Mouse (Mus musculus) mouse embryonic stem cell (cell line): ENCODE data around the gene Pla2g2e.
"Not testable (repeated sequence)": the region's sequence is repeated elsewhere in the genome, so short reads cannot be mapped to it uniquely, and the experiment has no call there.

Experiments used
- in situ Hi-C, 2 experiments: fragments of 300-500 bp; cut with MboI; formaldehyde crosslinking; loops; 1 replicate in 1 of 2; 3 replicates in 1 of 2; pipeline ENCODE4 v1.14.3; 2019 to 2020; ENCODE audit warnings: low sequenced_read_pairs in 2 of 2, low pct_unique_long_range_greater_than_20kb in 1 of 2, mixed read lengths in 1 of 2; ENCODE audit not compliant: unreplicated experiment in 1 of 2

Pla2g2e gene

DNA sequence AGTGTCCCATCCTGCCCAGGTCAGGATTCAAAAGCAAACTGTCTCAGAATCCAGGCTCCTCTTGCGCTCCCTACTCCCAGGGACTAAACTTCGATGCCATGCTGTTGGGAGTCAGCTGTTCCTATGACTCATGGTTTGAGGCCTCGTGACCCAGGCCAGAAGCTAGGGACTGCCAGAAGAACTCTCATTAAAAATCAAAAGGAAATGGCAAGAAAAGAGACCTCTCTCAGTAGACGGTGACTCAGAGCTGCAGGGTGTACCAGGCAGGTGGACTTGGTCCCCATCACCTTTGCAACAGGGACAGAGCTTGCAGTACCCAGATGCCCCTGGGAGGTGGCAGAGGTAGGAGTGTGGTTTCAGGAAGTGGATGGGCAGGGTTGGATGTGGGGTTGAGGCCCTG lies at the start of gene Pla2g2e:
Pla2g2e (plus strand) TSS at position 212 of the 400 bp plus-strand sequence.
- in situ Hi-C loops = no loop called here

DNA sequence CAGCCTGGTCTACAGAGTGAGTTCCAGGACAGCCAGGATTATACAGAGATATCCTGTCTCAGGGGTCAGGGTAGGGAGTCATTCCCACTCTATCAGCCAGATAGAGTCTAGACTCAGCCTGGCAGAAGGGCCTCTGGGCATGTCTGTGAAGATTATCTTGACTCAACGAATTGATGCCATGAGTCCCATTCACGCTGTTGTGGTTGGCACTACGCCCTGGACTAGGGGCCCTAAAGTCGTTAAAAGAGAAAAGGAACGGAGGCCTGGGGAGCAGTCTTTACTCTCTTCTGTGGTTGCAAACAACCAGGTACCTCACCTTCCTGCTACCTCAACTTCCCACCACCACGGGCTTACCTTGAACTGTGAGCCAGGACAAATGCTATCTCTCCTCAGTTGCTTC lies 37.9 kb upstream of the Pla2g2e start:
- in situ Hi-C loops = no loop called here

DNA sequence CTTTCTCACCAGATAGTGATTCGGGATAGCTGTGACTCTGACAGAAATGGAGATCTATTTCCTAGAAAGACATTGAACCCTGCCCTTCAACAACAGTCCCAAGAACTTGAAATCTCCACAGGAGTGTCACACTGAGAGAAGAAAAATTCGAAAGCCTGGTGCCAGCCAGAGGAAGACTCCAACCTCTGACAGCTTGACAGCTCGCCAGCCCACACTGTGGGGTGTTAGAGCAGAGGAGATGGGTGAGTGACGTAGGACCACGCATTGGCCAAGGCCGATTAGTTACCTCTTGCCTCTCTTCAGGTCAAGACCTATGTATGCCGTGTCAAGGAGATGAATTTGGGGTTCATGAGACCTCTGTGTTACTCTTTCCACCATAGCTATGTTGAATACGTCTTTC lies 37.0 kb upstream of the Pla2g2e start:
- in situ Hi-C loops = no loop called here

DNA sequence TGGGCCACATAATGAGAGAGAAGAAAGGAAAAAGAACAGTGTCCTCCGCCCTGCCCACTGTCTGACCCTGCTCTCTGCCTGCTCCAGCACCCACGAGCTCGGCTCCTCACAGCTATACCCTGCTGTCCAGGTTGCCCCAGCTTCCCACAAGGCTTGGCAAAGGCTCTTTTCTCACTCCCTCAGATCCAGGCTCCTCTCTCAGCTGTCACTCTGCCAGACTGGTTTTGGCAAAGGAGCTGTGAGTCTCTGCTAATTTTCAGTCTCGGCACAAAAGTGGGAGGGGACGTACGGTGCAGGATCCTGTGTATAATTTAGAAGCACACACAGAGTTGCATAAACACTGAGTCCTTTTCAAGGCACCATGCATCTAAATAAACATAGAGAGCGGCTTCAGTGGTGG lies 36.4 kb upstream of the Pla2g2e start:
- in situ Hi-C loops = no loop called here

DNA sequence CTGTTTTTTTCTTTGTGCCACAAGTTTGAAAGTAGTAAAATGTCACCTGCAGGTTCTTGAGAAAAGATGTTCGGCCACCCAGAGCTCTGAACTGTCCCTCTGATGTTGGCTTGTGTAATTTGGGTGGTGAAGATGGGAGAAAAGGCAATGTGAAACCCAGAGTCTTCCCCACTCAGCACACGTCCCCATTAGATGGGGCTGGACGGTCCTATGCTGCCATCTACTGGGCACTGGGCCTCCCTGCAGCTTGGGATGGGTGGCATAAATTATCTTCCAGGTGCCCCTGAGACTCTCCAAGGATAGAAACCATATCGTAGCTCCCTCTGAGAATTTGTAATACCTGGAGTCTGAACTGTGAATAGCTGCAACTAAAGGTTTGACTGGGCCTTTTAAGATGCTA lies 26.3 kb upstream of the Pla2g2e start:
- in situ Hi-C loops = loop anchor here in 1 of 2 experiments (10.0 kb wide), 1 partner anchor 407 kb away; no protein-coding TSS in a partner anchor

DNA sequence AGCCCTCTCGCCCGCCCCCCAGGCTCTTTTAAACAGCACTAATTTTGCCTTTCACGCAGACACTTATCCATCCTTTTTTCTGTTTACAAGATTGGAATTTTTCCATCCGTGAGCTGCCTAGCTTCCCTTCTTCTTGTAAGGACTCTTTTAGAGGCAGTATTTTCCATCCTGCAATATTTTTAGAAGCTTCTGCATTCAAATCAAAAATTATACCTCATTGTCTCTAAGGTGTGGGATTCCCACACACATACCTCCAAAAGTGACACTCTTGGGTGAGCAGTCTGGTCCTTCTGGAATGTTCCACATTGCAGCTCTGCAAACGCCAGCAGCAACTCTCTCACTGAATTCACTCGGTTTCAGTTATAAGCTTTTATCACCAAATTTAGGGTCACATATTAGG lies 24.8 kb upstream of the Pla2g2e start:
- in situ Hi-C loops = loop anchor here in 1 of 2 experiments (10.0 kb wide), 1 partner anchor 408 kb away; no protein-coding TSS in a partner anchor

DNA sequence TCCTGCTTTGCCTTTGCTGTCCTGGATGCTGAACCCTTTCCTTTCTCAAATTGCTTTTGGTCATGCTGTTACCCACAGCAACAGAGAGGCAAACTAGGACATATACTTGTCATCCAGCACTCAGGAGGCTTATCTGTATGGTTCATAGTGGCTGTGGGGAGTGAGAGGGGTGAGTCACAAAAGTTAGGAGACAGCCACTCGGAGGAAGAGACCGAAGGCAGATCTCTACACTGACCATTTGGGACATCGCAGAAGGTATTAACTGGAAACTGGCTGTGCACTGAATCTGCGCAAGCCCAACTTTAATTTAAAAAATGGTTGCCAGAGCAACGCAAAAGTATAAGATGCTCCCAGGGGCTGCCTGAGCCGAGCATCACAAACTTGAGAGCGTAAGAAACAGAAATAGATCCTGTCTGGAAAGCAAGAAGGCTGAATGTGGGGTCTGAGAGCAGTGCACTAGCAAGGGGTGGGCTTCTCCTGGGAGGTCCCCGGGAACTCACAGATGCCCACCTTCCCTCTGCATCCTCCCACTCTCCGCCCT lies 22.6 kb upstream of the Pla2g2e start:
- in situ Hi-C loops = loop anchor here (5.0 to 10.0 kb wide), 2 partner anchors 108 to 410 kb away; no protein-coding TSS in a partner anchor

DNA sequence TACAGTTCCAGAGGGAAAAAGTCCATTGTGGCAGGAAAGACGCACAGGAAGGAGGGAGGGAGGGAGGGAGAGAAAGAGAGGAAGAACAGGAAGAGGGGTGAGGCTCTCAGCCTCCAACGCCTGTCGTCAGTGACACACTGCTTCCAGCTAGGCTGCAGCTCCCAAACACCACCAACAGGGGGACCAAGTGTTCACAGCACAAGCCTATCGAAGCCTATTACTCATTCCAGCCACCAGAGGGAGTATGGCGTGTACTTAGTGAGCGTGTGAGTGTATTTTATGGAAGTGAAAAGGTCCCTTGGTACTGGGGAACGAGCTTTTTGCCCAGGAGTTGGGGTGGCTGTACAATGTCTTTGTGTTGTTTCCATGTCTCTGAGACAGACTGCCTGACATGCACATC lies 21.3 kb upstream of the Pla2g2e start:
- in situ Hi-C loops = loop anchor here (5.0 to 10.0 kb wide), 2 partner anchors 109 to 412 kb away; no protein-coding TSS in a partner anchor

DNA sequence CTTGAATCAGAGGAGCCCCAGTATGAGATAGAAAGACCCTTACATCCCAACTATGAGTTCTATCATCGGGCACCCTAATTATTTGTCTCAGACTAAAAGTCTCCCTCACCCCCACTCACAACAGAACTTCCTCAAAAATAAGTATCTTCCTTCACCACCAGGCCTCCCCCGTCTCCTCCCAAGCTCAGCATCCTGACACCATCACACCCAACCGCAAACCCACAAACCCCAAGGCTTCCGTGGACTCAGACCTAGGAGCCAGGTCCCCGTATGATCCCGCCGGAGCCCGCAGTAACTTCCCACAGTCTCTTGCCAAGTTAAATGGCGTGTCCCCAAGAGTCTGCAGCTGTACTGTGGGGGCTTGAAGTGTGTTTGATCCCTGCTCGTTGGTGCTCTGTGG lies 20.2 kb upstream of the Pla2g2e start:
- in situ Hi-C loops = loop anchor here (5.0 to 10.0 kb wide), 2 partner anchors 110 to 413 kb away; no protein-coding TSS in a partner anchor

DNA sequence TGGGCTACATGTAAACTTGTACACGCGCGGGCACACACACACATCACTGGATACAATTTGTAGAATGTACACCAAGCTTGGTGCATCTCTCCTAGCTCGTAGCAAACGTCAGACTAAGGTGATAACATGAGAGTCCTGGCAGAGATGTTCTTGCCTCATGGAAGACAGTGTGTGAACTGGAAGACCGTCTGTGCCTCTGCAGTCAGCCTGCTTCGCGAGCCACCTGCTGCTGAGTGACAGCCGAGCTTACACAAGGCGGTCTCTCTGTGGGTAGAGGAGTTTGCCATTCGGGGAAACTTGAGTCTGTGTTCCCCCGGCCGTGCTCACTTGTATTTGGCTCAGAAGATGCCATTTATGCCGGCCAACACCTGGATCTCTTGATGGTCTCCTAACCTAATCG lies 19.3 kb upstream of the Pla2g2e start:
- in situ Hi-C loops = loop anchor here (5.0 to 10.0 kb wide), 2 partner anchors 111 to 414 kb away; no protein-coding TSS in a partner anchor

DNA sequence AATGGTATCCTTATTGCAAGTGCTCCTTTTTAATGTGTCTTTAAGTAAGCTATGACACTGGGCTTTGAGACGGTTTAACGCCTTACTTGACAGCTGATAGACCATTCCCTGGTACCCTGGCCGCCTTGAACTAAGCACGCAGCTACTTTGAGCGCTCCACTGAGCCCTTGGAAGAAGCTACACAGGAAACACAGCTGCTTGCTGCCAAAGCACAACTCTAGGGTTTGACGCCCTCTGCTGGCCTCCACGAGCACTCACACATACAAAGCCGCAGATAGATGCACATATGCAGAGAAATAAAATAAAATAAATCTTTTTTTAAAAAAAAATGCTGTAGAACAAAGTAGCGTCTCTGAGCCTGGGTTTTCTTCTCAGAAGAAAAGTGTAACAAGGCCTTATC lies 18.5 kb upstream of the Pla2g2e start:
- in situ Hi-C loops = loop anchor here (5.0 to 10.0 kb wide), 2 partner anchors 112 to 414 kb away; no protein-coding TSS in a partner anchor

DNA sequence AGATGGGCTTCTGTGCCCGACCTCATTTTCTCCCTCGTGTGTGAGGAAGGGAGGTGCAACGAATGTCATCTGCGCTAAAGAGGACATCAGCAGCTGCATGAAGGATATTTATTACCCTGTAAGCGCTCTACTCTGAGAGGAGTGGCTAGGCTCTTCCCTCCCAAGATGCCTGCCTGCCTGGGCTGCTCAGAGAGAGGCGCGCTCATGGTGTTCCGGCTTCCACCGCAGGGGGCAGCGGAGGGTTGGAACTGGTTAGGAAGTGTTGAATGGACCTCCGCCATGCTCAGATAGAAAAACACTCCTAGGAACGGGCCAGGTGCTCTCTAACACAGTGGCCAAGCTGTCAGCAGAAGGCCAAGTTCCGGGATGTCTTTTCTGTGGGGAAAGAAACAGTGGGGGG lies 18.0 kb upstream of the Pla2g2e start:
- in situ Hi-C loops = loop anchor here (5.0 to 10.0 kb wide), 2 partner anchors 112 to 415 kb away; no protein-coding TSS in a partner anchor

DNA sequence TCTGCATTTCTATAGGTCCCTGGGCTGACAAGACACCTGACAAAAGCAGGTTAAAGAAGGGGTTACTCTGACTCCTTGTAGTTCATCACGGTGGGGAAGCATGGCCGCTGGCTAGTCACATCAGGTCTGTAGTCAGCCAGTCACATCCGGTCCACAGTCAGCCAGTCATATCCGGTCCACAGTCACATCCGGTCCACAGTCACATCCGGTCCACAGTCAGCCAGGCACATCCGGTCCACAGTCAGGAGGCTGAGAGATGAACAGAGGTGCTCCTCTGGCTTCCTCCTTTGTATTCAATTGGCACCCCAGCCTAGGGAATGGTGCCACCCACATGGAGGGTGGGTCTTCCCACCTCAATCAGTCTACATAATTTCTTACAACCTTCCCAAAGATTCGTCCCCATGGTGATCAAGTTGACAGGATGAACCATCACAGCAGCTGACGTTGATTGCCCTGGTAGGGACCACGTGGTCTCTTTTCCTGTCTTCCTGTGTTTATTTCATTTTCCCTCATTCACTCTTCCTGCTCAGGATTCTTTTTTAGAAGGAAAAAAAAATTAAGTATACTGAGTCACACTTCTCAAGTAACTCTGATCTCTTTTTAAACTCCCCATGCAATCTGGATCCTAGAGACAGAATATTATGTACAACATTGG lies 14.3 kb upstream of the Pla2g2e start, which contains the start of gene Pla2g5:
Pla2g5 (minus strand) TSS at position 139 of the 655 bp plus-strand sequence.
- in situ Hi-C loops = no loop called here

DNA sequence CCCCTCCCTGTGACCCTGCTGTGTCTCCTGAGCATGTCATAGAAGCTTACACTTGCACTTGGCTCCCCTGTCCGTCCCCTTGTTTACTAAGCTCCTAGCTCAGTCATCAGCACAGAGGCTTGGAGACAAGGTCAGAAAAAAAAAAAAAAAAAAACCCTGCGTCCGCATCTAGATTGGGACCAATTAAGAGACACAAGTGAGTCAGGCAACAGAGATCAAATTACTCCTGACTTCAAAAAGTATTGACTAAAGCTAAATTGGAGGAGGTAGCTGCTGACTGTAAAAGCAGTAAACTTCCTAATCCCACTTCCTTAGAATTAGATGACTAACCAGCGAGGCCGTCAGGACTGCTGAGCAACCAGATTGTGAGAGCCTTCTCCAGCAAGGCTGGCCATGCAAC lies 12.7 kb upstream of the Pla2g2e start:
- in situ Hi-C loops = no loop called here

DNA sequence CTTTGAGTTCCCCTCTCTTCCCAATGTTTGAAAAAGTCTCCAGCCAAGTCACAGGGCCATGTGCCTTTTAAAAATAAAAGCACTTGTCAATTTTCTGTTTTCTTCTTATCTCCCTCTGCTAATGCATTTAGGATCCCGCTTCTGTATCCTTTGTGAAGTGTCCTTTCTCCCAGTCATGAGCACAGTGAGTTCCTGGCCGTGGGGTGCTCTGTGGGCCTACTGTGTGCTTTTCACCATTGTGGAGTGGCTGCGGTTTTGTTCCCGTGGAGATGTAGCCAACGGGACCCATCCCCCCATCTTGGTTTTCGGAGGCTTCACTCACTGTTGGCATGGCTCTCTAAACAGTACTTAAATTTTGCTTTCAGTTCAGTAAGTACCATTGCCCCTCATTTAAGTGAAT lies 11.8 kb upstream of the Pla2g2e start:
- in situ Hi-C loops = no loop called here

DNA sequence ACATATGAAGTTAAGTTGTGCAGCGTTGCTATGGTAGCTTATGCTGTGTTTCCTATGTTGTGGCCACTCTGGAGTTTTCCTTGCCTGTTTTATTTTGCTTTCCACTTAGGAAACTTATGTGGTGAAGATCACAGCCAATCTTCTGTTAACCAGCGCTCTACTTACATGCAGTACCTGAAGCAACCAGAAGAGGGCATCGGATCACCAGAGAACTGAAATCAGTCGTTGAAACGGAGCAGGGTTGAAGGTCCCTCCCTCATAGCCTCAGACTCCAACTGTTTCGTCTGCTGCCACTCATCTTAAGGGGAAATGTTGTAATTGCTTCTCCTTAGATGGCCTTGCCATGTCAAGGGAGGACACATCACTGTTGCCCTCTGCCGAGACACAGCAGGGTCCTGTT lies 11.3 kb upstream of the Pla2g2e start:
- in situ Hi-C loops = no loop called here

DNA sequence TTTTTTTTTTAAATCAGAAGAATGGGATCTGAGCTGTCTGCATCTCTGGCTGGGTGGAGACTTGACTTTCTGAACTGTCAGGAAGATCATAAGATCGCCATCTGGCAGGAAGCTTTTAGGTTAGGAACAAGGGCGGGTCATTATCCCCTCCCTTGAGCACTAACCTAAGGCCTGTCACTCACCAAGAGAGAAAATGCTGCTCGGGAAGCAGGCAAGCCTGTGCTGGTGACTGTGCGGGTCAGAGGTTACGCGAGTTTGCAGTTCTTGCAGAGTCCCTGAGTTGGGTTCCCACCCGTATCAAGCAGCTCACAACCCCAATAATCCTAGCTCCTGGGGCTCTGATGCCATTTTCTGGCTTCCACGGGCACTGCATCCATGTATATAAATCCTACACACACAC lies 9.1 kb upstream of the Pla2g2e start:
- in situ Hi-C loops = no loop called here

DNA sequence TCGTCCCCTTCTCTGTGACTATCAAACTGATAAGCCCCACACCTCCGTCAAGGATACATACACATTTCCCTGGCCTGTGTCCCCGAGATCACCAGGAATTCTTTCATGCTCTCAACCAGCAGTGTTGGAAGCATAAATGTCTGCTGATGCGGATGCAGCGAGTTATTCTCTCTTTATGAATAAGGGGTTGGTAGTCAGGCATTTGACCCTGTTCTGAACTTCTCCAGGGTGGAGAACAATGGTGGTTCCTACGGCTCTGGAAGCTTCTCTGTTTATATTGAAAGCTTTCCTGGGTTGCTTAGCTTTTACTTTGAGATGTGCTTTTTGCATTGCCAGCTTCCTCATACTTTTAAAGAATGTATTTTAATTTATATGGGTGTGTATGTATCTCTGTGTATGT lies 3.9 kb upstream of the Pla2g2e start, which contains the start of gene Gm13030:
Gm13030 (minus strand) TSS at position 101 of the 400 bp plus-strand sequence.
- in situ Hi-C loops = no loop called here

DNA sequence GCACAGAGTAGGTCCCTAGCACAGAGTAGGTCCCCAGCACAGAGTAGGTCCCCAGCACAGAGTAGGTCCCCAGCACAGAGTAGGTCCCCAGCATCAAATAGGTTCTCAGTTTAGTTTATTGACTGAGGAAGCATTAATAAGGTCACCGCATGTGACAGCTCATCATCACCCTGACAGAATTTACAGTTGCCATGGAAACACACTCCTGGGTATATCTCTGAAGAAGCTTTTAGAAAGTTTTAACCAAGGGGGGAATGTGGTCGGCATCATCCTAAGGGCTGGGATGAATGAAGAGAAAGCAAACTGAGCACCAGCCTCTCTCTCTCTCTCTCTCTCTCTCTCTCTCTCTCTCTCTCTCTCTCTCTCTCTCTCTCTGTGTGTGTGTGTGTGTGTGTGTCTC lies 2.5 kb upstream of the Pla2g2e start:
- in situ Hi-C loops = not testable (repeated sequence)

DNA sequence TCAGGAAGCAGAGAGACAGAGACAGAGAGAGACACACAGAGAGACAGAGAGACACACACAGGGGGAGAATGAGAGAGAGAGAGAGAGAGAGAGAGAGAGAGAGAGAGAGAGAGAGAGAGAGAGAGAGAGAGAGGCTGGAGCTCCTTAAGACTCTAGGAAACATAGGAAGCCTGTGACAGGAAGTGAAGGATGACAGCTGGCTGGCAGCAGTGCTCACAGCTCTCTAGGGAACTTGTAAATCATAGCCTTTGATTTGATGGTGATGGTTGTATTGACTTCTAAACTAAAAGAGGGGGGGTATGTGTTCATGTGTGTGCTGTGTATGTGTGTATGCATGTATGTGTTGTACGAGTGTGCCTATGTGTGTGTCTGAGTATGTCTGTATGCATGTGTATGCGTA lies 1.8 kb upstream of the Pla2g2e start:
- in situ Hi-C loops = no loop called here
